Mouse (Mus musculus): ENCODE measurements around the gene Foxo6. TPM values are rescaled to one million over a fixed set of nuclear protein-coding genes. Genes with fewer than 3 reads are reported as not detected.

Gene Foxo6
- polyA plus RNA-seq, 1 experiment: 22.7 TPM

DNA sequence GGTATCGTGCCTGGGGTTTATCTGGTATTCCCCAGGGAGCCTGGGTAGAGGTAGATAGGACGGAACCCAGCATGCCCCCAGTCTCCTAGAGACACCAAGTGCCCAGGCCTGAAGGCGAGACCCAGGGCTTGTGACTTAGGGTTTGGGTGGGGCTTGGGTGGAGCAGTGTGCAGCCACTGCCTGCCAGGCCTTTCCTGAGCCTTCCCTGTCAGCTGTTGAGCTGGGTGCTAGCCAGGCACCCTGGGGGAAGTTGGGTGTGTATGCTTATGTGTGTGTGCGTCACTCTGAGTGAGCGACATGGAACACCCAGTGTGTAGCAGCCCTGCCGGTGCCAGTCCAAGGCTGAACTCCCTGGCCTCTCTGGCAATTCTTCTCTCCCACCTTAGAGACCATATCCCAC is 63.3 kb downstream of the Foxo6 start:
- TF ChIP-seq POLR2A (IDR thresholded peaks at IDR 0.05; ENCODE audit: borderline replicate concordance, extremely low read depth, insufficient read depth, insufficient read length, poor library complexity, severe bottlenecking) (no peak), CTCF (IDR thresholded peaks at IDR 0.05; ENCODE audit: borderline replicate concordance, extremely low read depth, insufficient read depth, insufficient read length) (no peak)
- DNase-seq (ENCODE audit: low read depth): peak; percentile 55

DNA sequence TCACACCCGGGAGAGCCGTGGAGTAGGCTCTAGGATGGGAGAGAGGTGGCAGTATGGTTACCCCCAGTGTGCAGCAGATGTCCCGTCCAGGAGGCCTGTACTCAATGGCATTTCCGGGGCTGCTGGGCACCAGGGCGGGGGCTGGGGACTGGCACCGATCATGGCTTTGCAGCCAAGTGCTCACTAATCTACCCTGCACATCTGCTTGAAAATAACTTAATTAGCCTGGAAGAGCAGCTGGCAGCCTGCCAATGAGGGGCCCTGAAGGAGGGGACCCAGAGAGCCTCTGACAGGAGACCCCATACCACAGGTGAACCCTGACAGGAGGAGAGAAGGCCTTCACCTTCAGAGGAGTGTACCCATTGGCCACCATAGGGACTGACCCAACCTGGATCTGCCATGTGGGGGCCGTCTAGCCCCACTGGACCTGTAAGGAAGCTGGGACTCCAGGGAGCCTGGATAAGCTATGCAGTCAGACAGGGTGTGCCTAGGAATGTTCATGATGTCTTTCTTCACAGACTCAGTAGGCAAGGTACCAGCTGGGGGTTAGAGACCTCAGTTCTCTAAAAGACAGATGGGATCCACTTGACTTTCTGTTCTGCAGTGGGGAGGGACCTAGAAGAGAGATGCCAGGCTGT is 63.9 kb downstream of the Foxo6 start:
- no peak for TF ChIP-seq CTCF (IDR thresholded peaks at IDR 0.05; ENCODE audit: borderline replicate concordance, extremely low read depth, insufficient read depth, insufficient read length)
- no peak for TF ChIP-seq POLR2A (IDR thresholded peaks at IDR 0.05; ENCODE audit: borderline replicate concordance, extremely low read depth, insufficient read depth, insufficient read length, poor library complexity, severe bottlenecking)
- peak; percentile 53 for DNase-seq (ENCODE audit: low read depth)

DNA sequence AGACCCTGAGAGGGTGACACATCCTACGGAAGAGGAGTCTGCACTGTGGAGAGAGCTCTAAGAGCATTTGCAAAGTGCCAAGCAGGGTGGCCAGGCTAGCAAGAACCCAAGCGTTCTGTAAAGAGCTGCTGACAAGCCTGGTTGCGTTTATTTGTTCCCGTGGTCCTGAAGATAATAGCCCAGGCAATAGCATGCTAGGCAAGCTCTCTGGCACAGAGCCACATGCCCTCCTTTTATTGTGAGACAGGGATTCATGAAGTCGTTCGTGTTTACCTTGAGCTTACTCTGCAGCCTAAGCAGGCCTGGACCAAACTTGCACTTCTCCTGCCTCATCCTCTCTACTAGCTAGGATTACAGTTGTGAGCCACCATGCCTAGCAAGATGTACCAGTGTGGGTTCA is 65.4 kb downstream of the Foxo6 start:
- TF ChIP-seq CTCF (IDR thresholded peaks at IDR 0.05; ENCODE audit: borderline replicate concordance, extremely low read depth, insufficient read depth, insufficient read length) (no peak), POLR2A (IDR thresholded peaks at IDR 0.05; ENCODE audit: borderline replicate concordance, extremely low read depth, insufficient read depth, insufficient read length, poor library complexity, severe bottlenecking) (no peak)
- DNase-seq (ENCODE audit: low read depth): peak; percentile 79

DNA sequence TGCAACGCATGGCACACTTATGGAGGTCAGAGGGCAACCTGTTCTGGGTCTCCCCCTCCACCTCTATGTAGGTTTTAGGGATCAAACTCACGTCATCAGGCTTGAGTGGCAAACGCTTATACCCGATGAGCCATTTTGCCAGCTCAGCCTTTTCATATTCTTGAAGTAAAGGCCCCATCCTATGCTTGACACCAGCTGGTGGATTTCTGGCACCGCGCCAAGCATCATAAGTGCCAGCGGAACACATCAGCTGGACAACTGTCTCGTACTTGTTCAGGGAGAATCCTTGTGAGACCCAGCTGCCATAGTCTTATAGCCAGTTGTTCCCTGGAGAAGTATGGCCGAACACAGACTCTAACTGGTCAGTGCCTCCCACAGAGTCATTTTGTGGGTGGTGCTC is 68.3 kb downstream of the Foxo6 start:
- DNase-seq (ENCODE audit: low read depth): peak; percentile 71
- TF ChIP-seq POLR2A (IDR thresholded peaks at IDR 0.05; ENCODE audit: borderline replicate concordance, extremely low read depth, insufficient read depth, insufficient read length, poor library complexity, severe bottlenecking): no peak
- TF ChIP-seq CTCF (IDR thresholded peaks at IDR 0.05; ENCODE audit: borderline replicate concordance, extremely low read depth, insufficient read depth, insufficient read length): no peak

Other genes with a start within 250 kb of the Foxo6 start
- gene AL607142.1, start 222.4 kb downstream of the Foxo6 start, polyA plus RNA-seq (2012; rRNA removed): not detected in 2 replicates
- gene Edn2, start 126.1 kb downstream of the Foxo6 start, polyA plus RNA-seq (2012; rRNA removed): 0.30 TPM in 1 of 2 replicates, not detected in the other
- gene Scmh1, start 117.9 kb upstream of the Foxo6 start, polyA plus RNA-seq (2012; rRNA removed): 94.9 and 123 TPM in 2 replicates
- 0.10 and 0.18 TPM in 2 replicates for gene Slfnl1, start 244.9 kb upstream of the Foxo6 start, polyA plus RNA-seq (2012; rRNA removed)

Data from brain, embryonic 14.5 days (tissue).